Mouse (Mus musculus) bone marrow macrophage, adult 2 months (primary cell): ENCODE measurements around the gene Dlx3.

ENCODE experiments used
- CTCF ChIP-seq: IDR thresholded peaks from 2 replicates; pipeline ENCODE4 v1.5.1; 2012; ENCODE audit warnings: low read depth, mild to moderate bottlenecking, low read length, moderate library complexity
- POLR2A ChIP-seq: IDR thresholded peaks from 2 replicates; pipeline ENCODE4 v1.6.1; 2012; ENCODE audit warnings: mild to moderate bottlenecking, low read depth, low read length, borderline replicate concordance

DNA sequence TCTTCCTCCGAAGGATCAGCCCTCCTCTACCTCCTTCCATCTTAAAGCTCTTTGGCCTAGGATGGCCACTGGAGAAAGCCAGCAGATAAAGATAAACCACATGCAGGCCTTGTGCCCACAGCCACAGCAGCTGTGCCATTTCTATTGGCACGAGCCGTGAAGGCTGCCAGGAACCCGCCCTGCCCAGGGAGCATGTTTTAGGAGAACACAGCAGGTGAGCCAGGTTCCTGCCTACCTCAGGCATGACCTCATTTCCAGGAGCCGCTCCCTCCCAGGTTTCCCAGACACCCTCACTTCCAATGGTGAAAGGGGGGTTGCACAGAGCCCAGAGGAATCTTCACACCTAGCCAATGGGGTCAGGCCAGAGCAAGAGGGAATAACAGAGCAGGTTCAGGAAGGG, 47.1 kb upstream of the Dlx3 start:
- TF ChIP-seq POLR2A (no peak), CTCF (no peak)
